Mouse (Mus musculus) embryonic facial prominence, embryonic 14.5 days (tissue): ENCODE data around the gene Dcaf17. TPM values are rescaled to one million over a fixed set of nuclear protein-coding genes. Genes with fewer than 3 reads are reported as not detected.

ENCODE experiments used
- ATAC-seq: fragments of 200-750 bp; cut with Nextera tagmentation; 2 replicates; pipeline ENCODE4 v1.8.0; 2017; ENCODE audit warnings: low read depth, moderate number of reproducible peaks, moderate TSS enrichment
- DNase-seq: peaks from one replicate; pipeline ENCODE4 v3.0.0-alpha.2; 2015; ENCODE audit warnings: low spot score
- H3K27ac ChIP-seq: fragments of 300-500 bp; sonication (generic); replicated peaks from 2 replicates; pipeline ENCODE4 v1.5.1; 2014; ENCODE audit warnings: low read depth, mild to moderate bottlenecking, low read length, moderate library complexity
- H3K27me3 ChIP-seq: fragments of 300-500 bp; sonication (generic); replicated peaks from 2 replicates; pipeline ENCODE4 v1.6.1; 2014; ENCODE audit warnings: low read length; ENCODE audit not compliant: control insufficient read depth, insufficient read depth
- H3K36me3 ChIP-seq: fragments of 300-500 bp; sonication (generic); 2 replicates; pipeline ENCODE4 v1.6.1; 2014; ENCODE audit warnings: low read length, mixed read lengths; ENCODE audit not compliant: control insufficient read depth, insufficient read depth
- H3K4me1 ChIP-seq: fragments of 300-500 bp; sonication (generic); 2 replicates; pipeline ENCODE4 v1.6.1; 2014; ENCODE audit warnings: antibody characterized with exemption, low read length; ENCODE audit not compliant: control insufficient read depth, insufficient read depth
- H3K4me2 ChIP-seq: fragments of 300-500 bp; sonication (generic); 2 replicates; pipeline ENCODE4 v1.6.1; 2014; ENCODE audit warnings: low read depth, mild to moderate bottlenecking, low read length, moderate library complexity, mixed read lengths
- H3K4me3 ChIP-seq: fragments of 300-500 bp; sonication (generic); 2 replicates; pipeline ENCODE4 v1.5.1; 2014; ENCODE audit warnings: low read depth, mild to moderate bottlenecking, low read length
- H3K9ac ChIP-seq: fragments of 300-500 bp; sonication (generic); 2 replicates; pipeline ENCODE4 v1.6.1; 2014; ENCODE audit warnings: low read depth, mild to moderate bottlenecking, low read length, moderate library complexity, mixed read lengths
- H3K9me3 ChIP-seq: fragments of 300-500 bp; sonication (generic); 2 replicates; pipeline ENCODE4 v1.6.1; 2016; ENCODE audit warnings: low read length; ENCODE audit not compliant: control insufficient read depth
- WGBS: fragments of 180-500 bp; shearing (Covaris S2); extraction: QIAGEN DNeasy Blood & Tissue Kit; methylation state at CpG from one replicate; pipeline ENCODE4 v1.1.7; 2014; 5-methylcytosine and 5-hydroxymethylcytosine counted together
- polyA plus RNA-seq: library from polyadenylated mRNA; unstranded; fragments of >200 nt; fragmentation: Nextera tagmentation; extraction: Ambion mirVana; gene quantifications from 2 replicates; pipeline ENCODE4 v1.2.1, GENCODE M21; 2014

Gene Dcaf17
- polyA plus RNA-seq, 1 experiment from 2014 or later: 22.0 TPM

GRCm38 (mm10) chr2:71025576-71026315, 29.4 kb upstream of the Dcaf17 start:
- Histone ChIP-seq H3K27me3 (no peaks in the 10 kb centered on the region), H3K9ac (peak overlapping the region; percentile 37; the same call in 1 of the 2 replicates), H3K4me2 (peak overlapping the region; percentile 19; the same call in 1 of the 2 replicates), H3K4me1 (peaks cover 11% of the 10 kb centered on the region), H3K4me3 (no peak overlapping the region), H3K36me3 (no peaks in the 10 kb centered on the region), H3K9me3 (no peaks in the 10 kb centered on the region), H3K27ac (peak overlapping the region; percentile 39; the same call in 1 of the 2 replicates)
- WGBS: 31% methylated on average over 12 of the region's 12 CpGs
- DNase-seq: no peak
- no peak for ATAC-seq

GRCm38 (mm10) chr2:71026787-71027186, 28.3 kb upstream of the Dcaf17 start:
- Histone ChIP-seq H3K27ac (no peak overlapping the region), H3K4me2 (no peak overlapping the region), H3K36me3 (no peaks in the 10 kb centered on the region), H3K4me3 (no peak overlapping the region), H3K9ac (no peak overlapping the region), H3K27me3 (no peaks in the 10 kb centered on the region), H3K4me1 (peaks cover 11% of the 10 kb centered on the region), H3K9me3 (no peaks in the 10 kb centered on the region)
- ATAC-seq (peak; percentile 80), DNase-seq (peak; percentile 65)
- WGBS: 43% methylated on average over 5 of the region's 5 CpGs

GRCm38 (mm10) chr2:71027631-71028030, 27.5 kb upstream of the Dcaf17 start:
- Histone ChIP-seq H3K36me3 (no peaks in the 10 kb centered on the region), H3K27me3 (no peaks in the 10 kb centered on the region), H3K9me3 (no peaks in the 10 kb centered on the region), H3K4me3 (no peak overlapping the region), H3K9ac (no peak overlapping the region), H3K27ac (no peak overlapping the region), H3K4me1 (peaks cover 13% of the 10 kb centered on the region), H3K4me2 (no peak overlapping the region)
- no peak for DNase-seq
- no peak for ATAC-seq
- WGBS: 98% methylated on average over 9 of the region's 9 CpGs

- DNase-seq (no peak), ATAC-seq (no peak)
- no peaks in the 10 kb centered on the region for H3K9me3 ChIP-seq
- 70% methylated on average over 2 of the region's 2 CpGs for WGBS
- no peak overlapping the region for H3K4me2 ChIP-seq
- H3K36me3 ChIP-seq: no peaks in the 10 kb centered on the region
- H3K27me3 ChIP-seq: no peaks in the 10 kb centered on the region
- peaks cover 10% of the 10 kb centered on the region for H3K4me1 ChIP-seq
- no peak overlapping the region for H3K9ac ChIP-seq
- H3K27ac ChIP-seq: no peak overlapping the region
- no peak overlapping the region for H3K4me3 ChIP-seq
Observed at GRCm38 (mm10) chr2:71030663-71031062, 24.5 kb upstream of the Dcaf17 start.

GRCm38 (mm10) chr2:71031973-71032794, 22.9 kb upstream of the Dcaf17 start:
- Histone ChIP-seq H3K9ac (no peak overlapping the region), H3K4me2 (no peak overlapping the region), H3K4me3 (no peak overlapping the region), H3K4me1 (0 out of 2 replicates have a peak, but pooled peaks cover 3% of the 10 kb centered on the region), H3K36me3 (no peaks in the 10 kb centered on the region), H3K27me3 (no peaks in the 10 kb centered on the region), H3K27ac (no peak overlapping the region), H3K9me3 (no peaks in the 10 kb centered on the region)
- no peak for DNase-seq
- 75% methylated on average over 18 of the region's 18 CpGs for WGBS
- ATAC-seq: no peak

- no peak overlapping the region for H3K4me2 ChIP-seq
- H3K4me1 ChIP-seq: 0 out of 2 replicates have a peak, but pooled peaks cover 3% of the 10 kb centered on the region
- 81% methylated on average over 4 of the region's 4 CpGs for WGBS
- H3K36me3 ChIP-seq: no peaks in the 10 kb centered on the region
- no peaks in the 10 kb centered on the region for H3K9me3 ChIP-seq
- no peaks in the 10 kb centered on the region for H3K27me3 ChIP-seq
- H3K27ac ChIP-seq: no peak overlapping the region
- DNase-seq: no peak
- no peak for ATAC-seq
- no peak overlapping the region for H3K9ac ChIP-seq
- no peak overlapping the region for H3K4me3 ChIP-seq
Observed at GRCm38 (mm10) chr2:71033014-71033413, 22.1 kb upstream of the Dcaf17 start.

- H3K9me3 ChIP-seq: no peaks in the 10 kb centered on the region
- no peak overlapping the region for H3K9ac ChIP-seq
- DNase-seq: peak; percentile 34
- H3K36me3 ChIP-seq: no peaks in the 10 kb centered on the region
- no peak overlapping the region for H3K27ac ChIP-seq
- H3K4me1 ChIP-seq: 0 out of 2 replicates have a peak, but pooled peaks cover 3% of the 10 kb centered on the region
- no peak overlapping the region for H3K4me2 ChIP-seq
- peak; percentile 66 for ATAC-seq
- H3K27me3 ChIP-seq: no peaks in the 10 kb centered on the region
- no peak overlapping the region for H3K4me3 ChIP-seq
- WGBS: 58% methylated on average over 8 of the region's 8 CpGs
Observed at GRCm38 (mm10) chr2:71033987-71034386, 21.1 kb upstream of the Dcaf17 start.

- DNase-seq: no peak
- Histone ChIP-seq H3K27ac (no peak overlapping the region), H3K4me3 (no peak overlapping the region), H3K9ac (no peak overlapping the region), H3K36me3 (no peaks in the 10 kb centered on the region), H3K4me1 (0 out of 2 replicates have a peak, but pooled peaks cover 3% of the 10 kb centered on the region), H3K27me3 (no peaks in the 10 kb centered on the region), H3K4me2 (no peak overlapping the region), H3K9me3 (no peaks in the 10 kb centered on the region)
- no peak for ATAC-seq
- 67% methylated on average over 6 of the region's 6 CpGs for WGBS
Observed at GRCm38 (mm10) chr2:71037447-71037846, 17.7 kb upstream of the Dcaf17 start.
